Mouse (Mus musculus) heart, embryonic 14.5 days (tissue): ENCODE results near the gene Acbd3. TPM values are rescaled to one million over a fixed set of nuclear protein-coding genes. Genes with fewer than 3 reads are reported as not detected.

Source experiments
- ATAC-seq: fragments of 200-750 bp; cut with Nextera tagmentation; 2 replicates; pipeline ENCODE4 v1.8.0; 2017; ENCODE audit warnings: low read depth, moderate TSS enrichment; ENCODE audit not compliant: insufficient number of reproducible peaks, insufficient read depth, low FRiP score
- H3K27ac ChIP-seq, 2 experiments: fragments of 200-500 bp in 1 of 2; fragments of 300-500 bp in 1 of 2; sonication (generic) in 1 of 2; replicated peaks in 1 of 2; 2 replicates each; pipeline ENCODE4 v1.5.1; 2012 to 2014; ENCODE audit warnings: low read depth in 2 of 2, low read length in 2 of 2, control low read depth in 1 of 2, mild to moderate bottlenecking in 1 of 2, mixed read lengths in 1 of 2; ENCODE audit not compliant: control insufficient read depth in 1 of 2, insufficient read depth in 1 of 2
- H3K27me3 ChIP-seq: fragments of 300-500 bp; sonication (generic); 2 replicates; pipeline ENCODE4 v1.6.1; 2014; ENCODE audit warnings: mild to moderate bottlenecking, low read length, control low read depth; ENCODE audit not compliant: control insufficient read depth, insufficient read depth
- H3K36me3 ChIP-seq: fragments of 300-500 bp; sonication (generic); 2 replicates; pipeline ENCODE4 v1.6.1; 2014; ENCODE audit warnings: mild to moderate bottlenecking, control low read depth, low read length, mixed read lengths; ENCODE audit not compliant: control insufficient read depth, insufficient read depth
- H3K4me1 ChIP-seq, 2 experiments: fragments of 200-500 bp in 1 of 2; fragments of 300-500 bp in 1 of 2; sonication (generic) in 1 of 2; 2 replicates each; pipeline ENCODE4 v1.6.1; 2012 to 2014; ENCODE audit warnings: low read length in 2 of 2, control low read depth in 1 of 2, mixed read lengths in 1 of 2; ENCODE audit not compliant: control insufficient read depth in 2 of 2, insufficient read depth in 2 of 2
- H3K4me2 ChIP-seq: fragments of 300-500 bp; sonication (generic); 2 replicates; pipeline ENCODE4 v1.6.1; 2014; ENCODE audit warnings: mild to moderate bottlenecking, low read length
- H3K4me3 ChIP-seq, 2 experiments: fragments of 200-500 bp in 1 of 2; fragments of 300-500 bp in 1 of 2; sonication (generic) in 1 of 2; 2 replicates each; pipeline ENCODE4 v1.5.1; 2012 to 2014; ENCODE audit warnings: low read length in 2 of 2, mild to moderate bottlenecking in 2 of 2, control low read depth in 1 of 2, low read depth in 1 of 2, moderate library complexity in 1 of 2; ENCODE audit not compliant: control insufficient read depth in 1 of 2, insufficient read depth in 1 of 2
- H3K9ac ChIP-seq: fragments of 300-500 bp; sonication (generic); 2 replicates; pipeline ENCODE4 v1.6.1; 2014; ENCODE audit warnings: mild to moderate bottlenecking, low read length
- H3K9me3 ChIP-seq: fragments of 300-500 bp; sonication (generic); 2 replicates; pipeline ENCODE4 v1.6.1; 2016; ENCODE audit warnings: low read length, control low read depth; ENCODE audit not compliant: control insufficient read depth
- WGBS: fragments of 180-500 bp; shearing (Covaris S2); extraction: QIAGEN DNeasy Blood & Tissue Kit; methylation state at CpG from one replicate; pipeline ENCODE4 v1.1.7; 2014; 5-methylcytosine and 5-hydroxymethylcytosine counted together
- polyA plus RNA-seq: library from polyadenylated mRNA; unstranded; fragments of >200 nt; fragmentation: Nextera tagmentation; extraction: Ambion mirVana; gene quantifications from 2 replicates; pipeline ENCODE4 v1.2.1, GENCODE M21; 2014

Gene Acbd3
- 23.7 and 24.6 TPM in 2 replicates for polyA plus RNA-seq

DNA sequence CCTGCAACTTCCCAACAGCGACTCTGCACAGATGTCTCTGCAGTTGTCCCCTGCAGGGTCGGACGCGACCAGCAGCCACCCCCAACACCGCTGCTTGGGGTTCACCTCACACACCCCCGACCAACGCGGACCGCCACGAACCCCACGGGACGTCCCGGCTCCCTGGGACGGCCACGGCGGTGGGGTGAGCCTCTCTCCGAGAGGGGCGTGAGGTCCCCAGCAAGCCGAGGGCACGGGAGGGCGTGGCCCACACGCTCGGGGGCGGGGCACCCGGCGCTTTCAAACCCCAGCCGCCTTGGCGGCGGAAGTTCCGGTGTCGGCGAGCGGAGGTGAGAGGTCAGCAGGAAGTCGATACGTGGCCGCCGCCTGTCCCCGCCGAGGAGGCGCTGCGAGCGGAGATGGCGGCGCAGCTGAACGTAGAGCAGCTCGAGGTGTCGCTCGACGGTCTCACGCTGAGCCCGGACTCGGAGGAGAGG is at the start of gene Acbd3:
Gene Acbd3 (plus strand): TSS at position 340 of the 476 bp plus-strand sequence.
- Histone ChIP-seq H3K9ac (peak within 1 kb of the TSS; percentile 99), H3K27ac (peak within 1 kb of the TSS; percentile 77 to 91), H3K27me3 (no peaks in the 10 kb centered on the region), H3K9me3 (no peaks in the 10 kb centered on the region), H3K4me2 (peak within 1 kb of the TSS; percentile 73), H3K4me1 (peaks cover 4 to 32% of the 10 kb centered on the region in 2 experiments), H3K36me3 (no peaks in the 10 kb centered on the region), H3K4me3 (peak within 1 kb of the TSS; percentile 97 to 100)
- WGBS: under 1% methylated on average over 52 of the region's 52 CpGs
- ATAC-seq: peak; percentile 94

DNA sequence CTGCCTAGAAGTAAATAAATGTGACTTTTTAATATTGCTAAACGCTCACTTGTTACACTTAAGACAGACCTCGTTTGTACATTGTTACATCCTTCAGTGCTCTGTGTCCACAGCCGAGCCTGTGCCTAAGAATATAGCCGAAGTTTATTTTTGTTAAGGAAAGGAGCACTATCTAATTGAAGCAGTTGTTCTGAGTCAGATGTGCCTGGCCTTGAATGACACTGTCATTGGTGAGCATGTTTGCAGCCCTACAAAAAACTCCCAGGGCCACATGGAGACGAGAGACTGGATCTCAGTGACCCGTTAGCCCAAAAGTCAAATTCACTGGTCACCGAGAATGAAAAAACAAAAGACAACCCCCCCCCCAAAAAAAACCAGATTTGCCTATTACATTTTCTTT is 34.6 kb upstream of the Acbd3 start:
- no peak for ATAC-seq
- H3K36me3 ChIP-seq: peaks cover 47% of the 10 kb centered on the region
- H3K27me3 ChIP-seq: peaks cover 22% of the 10 kb centered on the region
- H3K4me2 ChIP-seq: no peak overlapping the region
- H3K4me1 ChIP-seq: peaks cover 1 to 2% of the 10 kb centered on the region in 2 experiments; a peak in 2 of 4 replicates
- H3K9me3 ChIP-seq: no peaks in the 10 kb centered on the region
- WGBS: 80% methylated on average over 7 of the region's 7 CpGs
- no peak overlapping the region for H3K27ac ChIP-seq
- no peak overlapping the region for H3K4me3 ChIP-seq
- no peak overlapping the region for H3K9ac ChIP-seq

GRCm38 (mm10) chr1:180696626-180697352 is 29.1 kb upstream of the Acbd3 start, which contains the start of gene Mixl1:
Gene Mixl1 (minus strand): TSS chr1:180697034.
- no peaks in the 10 kb centered on the region for H3K9me3 ChIP-seq
- ATAC-seq: no peak
- H3K27me3 ChIP-seq: peaks cover 52% of the 10 kb centered on the region
- 1% methylated on average over 78 of the region's 79 CpGs for WGBS
- H3K4me2 ChIP-seq: peak within 1 kb of the TSS; percentile 79
- peaks cover 7 to 8% of the 10 kb centered on the region in 2 experiments; a peak in 2 of 4 replicates for H3K4me1 ChIP-seq
- H3K9ac ChIP-seq: peak within 1 kb of the TSS; percentile 57; the same call in 1 of the 2 replicates
- peak within 1 kb of the TSS; percentile 42 to 47 for H3K4me3 ChIP-seq
- H3K36me3 ChIP-seq: peaks cover 3% of the 10 kb centered on the region
- H3K27ac ChIP-seq: no peak within 1 kb of the TSS

DNA sequence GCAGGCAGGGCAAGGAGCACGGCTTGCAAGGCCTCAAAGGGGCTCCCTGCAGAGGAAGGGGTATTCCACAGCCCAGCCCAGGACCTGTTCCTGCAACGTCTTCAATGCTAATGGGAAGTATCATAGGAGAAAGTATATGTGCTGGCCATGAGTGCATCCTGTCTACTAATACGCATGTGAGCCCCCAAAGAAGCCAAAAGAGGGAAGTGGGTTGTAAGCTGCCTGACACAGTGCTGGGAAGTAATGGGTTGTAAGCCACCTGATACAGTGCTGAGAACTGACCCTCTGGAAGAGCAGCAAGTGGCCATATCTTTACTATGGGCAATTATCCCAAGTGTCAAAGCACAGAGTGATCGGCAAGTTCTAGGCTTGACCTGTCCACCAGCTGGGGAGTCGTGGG is 27.8 kb upstream of the Acbd3 start:
- Histone ChIP-seq H3K27me3 (peaks cover 56% of the 10 kb centered on the region), H3K9ac (no peak overlapping the region), H3K4me1 (peaks cover 7 to 8% of the 10 kb centered on the region in 2 experiments; a peak in 2 of 4 replicates), H3K27ac (no peak overlapping the region), H3K4me3 (no peak overlapping the region), H3K36me3 (no peaks in the 10 kb centered on the region), H3K9me3 (no peaks in the 10 kb centered on the region), H3K4me2 (no peak overlapping the region)
- no peak for ATAC-seq
- 64% methylated on average over 5 of the region's 5 CpGs for WGBS

GRCm38 (mm10) chr1:180703400-180703799 is 22.4 kb upstream of the Acbd3 start:
- H3K36me3 ChIP-seq: no peaks in the 10 kb centered on the region
- 22% methylated on average over 6 of the region's 6 CpGs for WGBS
- peak overlapping the region; percentile 60 for H3K4me2 ChIP-seq
- H3K9me3 ChIP-seq: no peaks in the 10 kb centered on the region
- no peak for ATAC-seq
- peak overlapping the region; percentile 64 for H3K9ac ChIP-seq
- peaks cover 13% of the 10 kb centered on the region; the same call in 1 of the 2 replicates for H3K27me3 ChIP-seq
- no peaks in the 10 kb centered on the region; a peak in 1 of 4 replicates for H3K4me1 ChIP-seq
- no peak overlapping the region for H3K27ac ChIP-seq
- H3K4me3 ChIP-seq: peak overlapping the region; percentile 7 to 21; a peak in 2 of 4 replicates

- ATAC-seq: no peak
- Histone ChIP-seq H3K27me3 (0 out of 2 replicates have a peak, but pooled peaks cover 3% of the 10 kb centered on the region), H3K4me3 (no peak overlapping the region), H3K36me3 (no peaks in the 10 kb centered on the region), H3K9ac (no peak overlapping the region), H3K9me3 (no peaks in the 10 kb centered on the region), H3K4me1 (peaks cover 0 to 5% of the 10 kb centered on the region in 2 experiments; a peak in 2 of 4 replicates), H3K27ac (no peak overlapping the region), H3K4me2 (no peak overlapping the region)
- WGBS: 36% methylated on average over 3 of the region's 3 CpGs
These were observed 18.5 kb upstream of the Acbd3 start for GRCm38 (mm10) chr1:180707368-180707767.

DNA sequence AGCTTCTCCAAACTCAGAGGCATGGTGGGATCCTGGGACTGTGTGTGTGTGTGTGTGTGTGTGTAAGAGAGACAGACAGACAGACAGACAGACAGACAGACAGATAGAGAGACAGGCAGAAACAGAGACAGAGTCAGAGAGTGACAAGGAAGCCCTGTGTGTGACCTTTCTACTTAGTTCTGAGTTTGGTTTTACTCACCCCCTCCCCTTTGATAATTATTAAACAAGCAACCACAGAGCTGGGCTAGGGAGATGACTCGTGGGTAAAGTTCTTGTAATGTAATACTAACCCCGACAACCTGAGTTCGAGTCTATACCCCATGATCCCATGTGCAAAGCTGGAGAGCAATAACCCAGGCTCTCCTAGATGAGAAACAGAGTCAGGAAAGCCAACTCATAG is 18.0 kb upstream of the Acbd3 start:
- WGBS: 69% methylated on average over 3 of the region's 3 CpGs
- no peak overlapping the region for H3K4me3 ChIP-seq
- ATAC-seq: no peak
- no peaks in the 10 kb centered on the region for H3K36me3 ChIP-seq
- no peak overlapping the region for H3K27ac ChIP-seq
- H3K4me1 ChIP-seq: peaks cover 0 to 5% of the 10 kb centered on the region in 2 experiments; a peak in 2 of 4 replicates
- no peak overlapping the region for H3K9ac ChIP-seq
- H3K4me2 ChIP-seq: no peak overlapping the region
- H3K27me3 ChIP-seq: no peaks in the 10 kb centered on the region
- no peaks in the 10 kb centered on the region for H3K9me3 ChIP-seq
